Mouse (Mus musculus) thymus, adult 2 months (tissue): Measurements from ENCODE around the gene Gabbr2. TPM values are rescaled to one million over a fixed set of nuclear protein-coding genes. Genes with fewer than 3 reads are reported as not detected.

Source experiments
- DNase-seq: peaks from one replicate; pipeline ENCODE4 v3.0.0; 2021
- H3K27ac ChIP-seq: fragments of 200-500 bp; 2 replicates; pipeline ENCODE4 v1.5.1; 2012; ENCODE audit warnings: low read length, control low read depth; ENCODE audit not compliant: control insufficient read depth, insufficient read depth
- H3K27me3 ChIP-seq: fragments of 200-500 bp; 2 replicates; pipeline ENCODE4 v1.6.1; 2012; ENCODE audit warnings: mild to moderate bottlenecking, low read length, moderate library complexity, mixed read lengths; ENCODE audit not compliant: control insufficient read depth, insufficient read depth
- H3K36me3 ChIP-seq: fragments of 200-500 bp; 2 replicates; pipeline ENCODE4 v1.6.1; 2012; ENCODE audit warnings: mild to moderate bottlenecking, low read length, moderate library complexity; ENCODE audit not compliant: control insufficient read depth, insufficient read depth
- H3K4me1 ChIP-seq: fragments of 200-500 bp; replicated peaks from 2 replicates; pipeline ENCODE4 v1.6.1; 2012; ENCODE audit warnings: low read length; ENCODE audit not compliant: control insufficient read depth, insufficient read depth
- H3K4me3 ChIP-seq: fragments of 200-500 bp; 2 replicates; pipeline ENCODE4 v1.5.1; 2012; ENCODE audit warnings: mild to moderate bottlenecking, low read length, control low read depth, moderate library complexity; ENCODE audit not compliant: control insufficient read depth, insufficient read depth
- CTCF ChIP-seq: fragments of 200-500 bp; IDR thresholded peaks from 2 replicates; pipeline ENCODE4 v1.5.1; 2012; ENCODE audit warnings: mild to moderate bottlenecking, control low read depth, low read length, moderate library complexity, borderline replicate concordance; ENCODE audit not compliant: control insufficient read depth, poor library complexity, insufficient read depth; ENCODE audit errors: extremely low read depth
- POLR2A ChIP-seq: fragments of 200-500 bp; IDR thresholded peaks from 2 replicates; pipeline ENCODE4 v1.6.1; 2012; ENCODE audit warnings: mild to moderate bottlenecking, low read length, control low read depth, moderate library complexity; ENCODE audit not compliant: control insufficient read depth, poor library complexity, insufficient read depth; ENCODE audit errors: extremely low read depth
- WGBS: fragments of 180-500 bp; shearing (Covaris S2); methylation state at CpG from one replicate; pipeline ENCODE4 v1.1.7; 2018; 5-methylcytosine and 5-hydroxymethylcytosine counted together
- polyA plus RNA-seq: library from polyadenylated mRNA; depleted of rRNA; stranded (reverse); fragments of >200 nt; gene quantifications from 2 replicates; pipeline ENCODE4 v1.2.3, GENCODE M21; 2012

Gabbr2 gene
- polyA plus RNA-seq, 1 experiment: 0.20 TPM

- WGBS: 80% methylated on average over 7 of the region's 7 CpGs
- H3K4me1 ChIP-seq: peaks cover 4% of the 10 kb centered on the region
- H3K27ac ChIP-seq: no peak overlapping the region
- TF ChIP-seq POLR2A (no peak), CTCF (no peak)
- H3K27me3 ChIP-seq: no peaks in the 10 kb centered on the region
- H3K4me3 ChIP-seq: no peak overlapping the region
- no peak for DNase-seq
- no peaks in the 10 kb centered on the region for H3K36me3 ChIP-seq
These were observed 233.2 kb downstream of the Gabbr2 start for GRCm38 (mm10) chr4:46758340-46759041.

GRCm38 (mm10) chr4:46754407-46755194, 237.1 kb downstream of the Gabbr2 start:
- Histone ChIP-seq H3K27me3 (no peaks in the 10 kb centered on the region), H3K4me1 (peaks cover 16% of the 10 kb centered on the region), H3K4me3 (no peak overlapping the region), H3K27ac (no peak overlapping the region; the same call in 1 of the 2 replicates), H3K36me3 (no peaks in the 10 kb centered on the region)
- no peak for DNase-seq
- 16% methylated on average over 6 of the region's 6 CpGs for WGBS
- TF ChIP-seq POLR2A (no peak), CTCF (no peak)

GRCm38 (mm10) chr4:46752306-46752705, 239.4 kb downstream of the Gabbr2 start:
- peak; percentile 50 for DNase-seq
- no peak for TF ChIP-seq POLR2A
- no peak for TF ChIP-seq CTCF
- WGBS: 21% methylated on average over 4 of the region's 4 CpGs
- Histone ChIP-seq H3K36me3 (no peaks in the 10 kb centered on the region), H3K4me1 (peaks cover 16% of the 10 kb centered on the region), H3K27ac (peak overlapping the region; percentile 5; the same call in 1 of the 2 replicates), H3K27me3 (no peaks in the 10 kb centered on the region), H3K4me3 (0 out of 2 replicates have a peak overlapping the region, but pooled peaks have one; percentile 5)

GRCm38 (mm10) chr4:46749015-46749414, 242.7 kb downstream of the Gabbr2 start:
- Histone ChIP-seq H3K27me3 (no peaks in the 10 kb centered on the region), H3K4me1 (peaks cover 12% of the 10 kb centered on the region), H3K27ac (no peak overlapping the region), H3K4me3 (no peak overlapping the region), H3K36me3 (no peaks in the 10 kb centered on the region)
- TF ChIP-seq CTCF: no peak
- TF ChIP-seq POLR2A: no peak
- WGBS: 78% methylated on average over 8 of the region's 8 CpGs
- no peak for DNase-seq

GRCm38 (mm10) chr4:46747007-46747746, 244.5 kb downstream of the Gabbr2 start:
- no peak for TF ChIP-seq CTCF
- no peak for TF ChIP-seq POLR2A
- WGBS: 88% methylated on average over 14 of the region's 14 CpGs
- no peak overlapping the region for H3K4me3 ChIP-seq
- H3K36me3 ChIP-seq: no peaks in the 10 kb centered on the region
- no peaks in the 10 kb centered on the region for H3K27me3 ChIP-seq
- peaks cover 2% of the 10 kb centered on the region for H3K4me1 ChIP-seq
- no peak for DNase-seq
- H3K27ac ChIP-seq: no peak overlapping the region

- TF ChIP-seq POLR2A (no peak), CTCF (no peak)
- Histone ChIP-seq H3K27me3 (no peaks in the 10 kb centered on the region), H3K4me1 (no peaks in the 10 kb centered on the region), H3K27ac (no peak overlapping the region), H3K4me3 (no peak overlapping the region), H3K36me3 (no peaks in the 10 kb centered on the region)
- DNase-seq: no peak
- WGBS: 94% methylated on average over 8 of the region's 8 CpGs
These were observed 246.1 kb downstream of the Gabbr2 start for GRCm38 (mm10) chr4:46745536-46745935.
